Mouse (Mus musculus) layer of hippocampus, postnatal 25 days (tissue): ENCODE measurements around the gene Gad1. TPM values are rescaled to one million over a fixed set of nuclear protein-coding genes. Genes with fewer than 3 reads are reported as not detected.

Experiments
- DNase-seq, 2 experiments: peaks; one replicate each; pipeline ENCODE4 v3.0.0; 2022; ENCODE audit warnings: mixed read lengths in 2 of 2, low spot score in 1 of 2; ENCODE audit errors: extremely low spot score in 1 of 2
- total RNA-seq, 2 experiments: library from RNA; stranded (reverse); gene quantifications; 2 replicates each; pipeline ENCODE4 v1.2.3; 2021

Gad1 gene
- 100 to 1,000 TPM; 313 to 336 TPM for total RNA-seq

DNA sequence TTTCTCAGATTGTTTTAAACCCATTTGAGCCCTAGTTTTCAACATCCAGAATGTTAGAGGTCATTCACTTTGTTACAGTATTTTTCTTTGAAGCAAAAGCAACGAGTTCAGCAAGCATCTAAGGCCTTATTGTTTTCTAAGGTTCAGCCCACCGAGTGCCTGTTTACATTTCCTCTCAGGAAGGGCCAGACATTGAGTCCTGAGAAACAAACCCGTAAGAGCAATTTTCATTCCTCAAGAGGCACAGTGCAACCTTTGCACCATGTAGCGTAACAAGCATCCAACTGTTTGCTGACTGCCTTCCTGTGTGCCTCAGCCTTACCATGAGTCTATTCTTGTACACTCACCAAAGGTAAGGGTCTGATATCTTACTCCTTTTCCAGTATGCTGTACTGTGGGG, at the start of gene Gad1:
Gene Gad1 (plus strand): TSS at position 301 of the 400 bp plus-strand sequence.
- no peak for DNase-seq

DNA sequence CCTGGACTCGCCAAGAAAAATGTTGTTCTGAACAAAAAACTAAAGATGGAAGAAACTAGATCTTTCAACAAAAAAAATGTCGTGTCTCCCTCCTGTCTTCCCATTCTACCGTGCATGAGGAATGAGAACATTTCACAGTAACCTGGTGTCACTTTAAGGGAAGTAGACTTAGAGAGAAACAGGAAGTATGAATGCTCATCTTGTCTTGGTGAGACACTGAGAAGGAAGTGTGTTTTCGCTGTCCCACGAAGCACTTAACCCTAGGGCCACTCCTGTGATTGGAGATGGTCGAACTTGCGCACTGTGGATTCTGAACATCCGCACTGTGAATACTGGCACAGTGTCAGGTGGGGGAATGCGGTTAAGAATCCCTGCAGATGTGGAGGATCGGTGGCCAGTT, 49.4 kb upstream of the Gad1 start:
- no peak for DNase-seq

DNA sequence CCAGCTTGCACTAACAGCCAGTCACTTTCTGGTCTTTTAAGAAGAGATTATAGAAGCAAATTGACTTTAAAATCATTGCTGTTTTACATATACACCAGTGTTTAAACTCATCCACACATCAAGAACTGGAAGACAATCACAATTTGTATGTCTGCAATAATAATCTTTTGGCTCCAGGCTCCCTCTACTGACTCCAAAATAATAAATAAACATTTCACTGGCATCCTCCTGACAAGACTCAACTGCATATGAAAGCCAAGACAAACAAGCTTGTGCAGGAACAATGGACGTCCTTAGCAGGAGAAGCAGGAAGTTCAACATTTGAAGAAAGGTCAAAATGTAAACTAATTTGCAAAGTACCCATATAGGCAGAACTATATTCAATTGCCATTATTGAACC, 47.6 kb upstream of the Gad1 start:
- no peak for DNase-seq

DNA sequence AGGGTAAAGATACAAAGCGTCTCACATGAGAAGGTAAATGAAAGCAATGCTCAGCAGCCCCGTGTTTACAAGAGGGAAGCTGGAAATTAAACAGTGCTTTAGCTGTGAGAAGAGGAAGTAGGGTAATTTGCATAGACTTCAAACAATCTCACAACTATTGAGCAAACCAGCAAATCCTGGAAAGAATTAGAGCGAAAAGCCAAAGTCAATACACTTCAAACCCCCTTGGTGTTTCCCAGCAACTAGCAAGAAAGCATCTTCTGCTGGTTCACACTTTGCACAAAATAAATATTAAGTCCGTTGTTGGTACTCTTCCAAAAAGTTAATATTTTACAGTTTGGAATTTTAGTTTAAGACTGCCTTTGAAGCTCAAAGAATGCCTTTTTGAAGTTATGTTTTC, 47.0 kb upstream of the Gad1 start:
- DNase-seq = no peak

DNA sequence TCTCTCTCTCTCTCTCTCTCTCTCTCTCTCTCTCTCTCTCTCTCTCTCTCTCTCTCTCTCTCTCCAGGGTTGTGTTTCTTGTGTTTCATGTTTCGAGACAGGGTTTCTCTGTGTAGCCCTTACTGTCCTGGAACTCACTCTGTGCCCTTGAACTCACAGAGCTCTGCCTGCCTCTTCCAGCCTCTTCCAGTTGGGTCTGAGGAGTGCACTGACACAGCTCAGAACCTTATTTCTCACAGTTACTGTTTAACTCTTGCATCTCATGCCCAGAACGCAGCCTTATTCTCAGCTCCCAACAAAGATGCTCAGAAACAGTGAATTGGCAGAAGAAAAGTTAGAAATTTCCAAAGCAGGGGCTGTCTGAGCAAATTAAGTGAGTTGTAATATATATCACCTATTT, 46.5 kb upstream of the Gad1 start:
- no peak for DNase-seq

DNA sequence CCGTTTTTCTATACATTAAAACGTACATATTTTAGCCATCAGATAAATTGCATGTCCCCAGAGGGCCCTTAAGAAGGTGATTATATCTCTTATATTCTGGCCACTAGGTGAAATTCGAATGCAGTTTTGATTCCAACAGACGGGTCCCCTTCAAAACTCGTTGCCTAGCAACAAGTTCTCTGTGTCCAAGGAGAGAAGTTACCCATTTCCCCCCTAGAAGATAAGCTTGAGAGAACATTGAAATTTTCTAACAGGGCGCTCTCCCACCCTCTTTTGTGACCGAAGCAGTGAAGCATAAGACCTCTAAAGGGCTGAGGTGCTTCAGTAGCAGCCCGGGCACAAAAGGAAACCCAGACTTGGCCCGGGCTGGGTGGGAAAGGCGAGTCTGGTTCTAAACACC, 44.4 kb upstream of the Gad1 start, which contains the start of gene Erich2:
Gene Erich2 (plus strand): TSS at position 324 of the 400 bp plus-strand sequence.
- DNase-seq = no peak

DNA sequence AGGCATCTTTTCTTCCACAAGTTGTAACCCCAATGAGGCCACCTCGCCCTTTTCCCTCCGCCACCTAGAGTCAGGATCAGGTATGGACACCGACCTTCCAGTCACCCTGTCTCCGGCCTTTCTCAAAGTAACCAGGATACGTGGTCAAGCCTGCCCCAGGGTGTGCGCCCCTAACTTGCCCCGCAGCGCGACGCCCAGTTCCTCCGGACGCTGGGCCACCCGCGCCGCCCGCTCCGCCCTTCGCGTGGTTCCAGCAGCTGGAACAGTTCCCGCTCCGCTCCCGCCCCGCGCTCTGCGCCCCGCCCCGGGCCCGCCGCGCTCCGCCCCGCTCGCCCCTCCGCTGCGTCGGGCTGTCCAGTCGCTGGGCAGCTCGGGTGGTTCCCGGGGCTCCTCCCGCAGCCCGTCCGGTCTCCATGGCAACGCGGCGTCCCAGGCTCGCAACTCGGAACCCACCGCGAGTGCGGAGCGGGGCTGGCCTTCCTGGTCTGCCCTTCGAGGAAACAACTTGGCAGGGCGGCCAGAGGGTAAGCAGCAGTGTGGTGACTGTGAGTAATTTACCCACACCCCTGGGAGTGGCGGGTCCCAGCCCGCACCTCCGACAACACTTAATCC, 43.7 kb upstream of the Gad1 start:
- peak; percentile 43 to 56 for DNase-seq

DNA sequence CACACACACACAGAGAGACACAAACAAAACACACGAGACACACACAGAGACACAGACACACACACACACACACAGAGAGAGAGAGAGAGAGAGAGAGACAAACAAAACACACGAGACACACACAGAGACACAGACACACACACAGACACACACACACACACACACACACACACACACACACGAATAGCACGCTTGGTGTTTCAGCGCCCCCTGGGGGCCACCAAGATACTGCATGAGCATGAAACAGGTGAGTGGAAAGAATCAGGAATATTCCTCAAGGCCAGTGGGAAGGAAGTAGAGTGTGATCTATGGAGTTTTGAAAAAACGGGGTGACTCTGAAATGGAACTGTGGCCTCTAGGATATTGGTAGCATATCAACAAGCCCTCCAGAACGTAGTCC, 14.6 kb upstream of the Gad1 start:
- DNase-seq = peak in 1 of 2 experiments; percentile 68

DNA sequence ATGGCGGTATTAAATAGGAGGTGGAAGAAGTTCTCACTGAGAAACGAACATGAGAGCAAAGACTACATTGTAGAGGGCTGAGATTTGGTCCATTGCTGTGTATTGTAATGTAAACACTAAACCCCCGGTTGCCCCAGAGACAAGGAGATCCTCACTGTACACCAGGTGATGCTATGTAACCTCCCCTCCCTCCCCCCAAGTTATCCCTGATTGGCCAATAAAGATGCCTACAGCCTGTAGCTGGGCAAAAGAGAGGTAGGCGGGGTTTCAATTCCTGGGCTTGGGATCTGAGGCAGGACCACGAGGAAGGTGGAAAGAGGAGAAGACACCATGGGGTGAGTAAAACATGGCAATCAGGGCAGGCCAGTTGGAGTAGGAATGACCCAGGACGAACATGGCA, 2.2 kb upstream of the Gad1 start:
- DNase-seq = no peak

DNA sequence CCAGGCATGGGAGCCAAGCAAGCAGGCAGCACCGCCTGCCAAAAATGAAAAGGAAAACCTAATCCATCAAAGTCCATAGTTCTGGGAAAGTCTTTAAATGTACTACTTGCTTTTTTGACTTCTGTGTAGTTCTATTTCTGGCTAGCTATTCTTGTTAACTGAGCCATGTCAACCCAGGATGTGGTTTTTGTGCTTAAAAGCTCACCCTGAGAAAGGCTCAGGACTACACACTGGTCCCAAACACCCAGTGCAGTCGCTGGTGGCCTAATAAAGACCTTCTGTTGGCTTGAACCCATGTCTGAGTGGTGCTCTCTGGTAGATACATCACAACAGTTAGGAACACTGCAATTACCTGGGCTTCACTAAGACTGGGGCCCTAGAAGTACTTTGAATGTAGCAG, 1.4 kb upstream of the Gad1 start:
- DNase-seq = no peak

DNA sequence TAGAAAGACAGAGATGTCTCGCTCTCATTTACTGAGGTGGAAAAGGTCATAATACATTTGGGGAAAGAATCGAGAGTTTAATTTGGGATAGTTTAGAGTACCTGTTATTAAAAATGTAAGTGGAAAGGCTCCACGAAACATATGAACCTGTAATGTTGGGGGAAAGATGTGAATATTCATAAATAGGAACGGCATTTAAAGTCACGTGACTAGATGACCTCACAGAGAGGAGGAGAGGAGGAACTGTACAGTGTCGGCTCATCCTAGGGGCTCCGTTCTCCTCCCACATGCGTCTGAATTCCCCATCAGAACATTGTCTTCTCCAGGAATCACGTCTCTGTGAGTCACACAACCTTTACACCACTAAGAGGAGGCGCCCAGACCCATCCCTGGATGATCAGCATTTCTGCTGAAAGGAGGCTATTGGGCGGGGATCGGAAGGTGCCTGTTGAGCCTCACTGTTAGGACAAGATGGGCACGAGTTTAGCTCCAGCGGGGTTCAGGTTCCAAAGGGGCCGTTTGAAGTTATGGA, 739 bp upstream of the Gad1 start:
- no peak for DNase-seq

DNA sequence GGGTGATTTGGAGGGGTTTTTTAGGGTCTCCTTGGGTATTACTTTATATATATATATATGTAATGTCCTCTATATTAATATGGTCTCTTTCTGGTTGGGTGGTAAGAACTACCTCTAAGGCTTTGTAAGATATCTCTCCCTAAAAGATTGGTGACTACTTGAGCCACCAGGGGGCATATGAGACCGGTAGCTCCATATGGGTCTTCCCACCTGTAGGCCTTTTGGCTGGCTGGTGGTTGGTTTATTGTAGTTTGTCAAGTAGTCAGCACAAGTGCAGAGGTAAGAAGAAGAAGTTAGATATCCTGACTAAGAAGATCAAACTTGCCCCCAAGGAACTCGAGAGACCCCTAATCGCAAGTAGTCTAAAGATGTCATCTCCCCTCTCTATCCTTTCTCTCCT, 954 bp downstream of the Gad1 start:
- no peak for DNase-seq

DNA sequence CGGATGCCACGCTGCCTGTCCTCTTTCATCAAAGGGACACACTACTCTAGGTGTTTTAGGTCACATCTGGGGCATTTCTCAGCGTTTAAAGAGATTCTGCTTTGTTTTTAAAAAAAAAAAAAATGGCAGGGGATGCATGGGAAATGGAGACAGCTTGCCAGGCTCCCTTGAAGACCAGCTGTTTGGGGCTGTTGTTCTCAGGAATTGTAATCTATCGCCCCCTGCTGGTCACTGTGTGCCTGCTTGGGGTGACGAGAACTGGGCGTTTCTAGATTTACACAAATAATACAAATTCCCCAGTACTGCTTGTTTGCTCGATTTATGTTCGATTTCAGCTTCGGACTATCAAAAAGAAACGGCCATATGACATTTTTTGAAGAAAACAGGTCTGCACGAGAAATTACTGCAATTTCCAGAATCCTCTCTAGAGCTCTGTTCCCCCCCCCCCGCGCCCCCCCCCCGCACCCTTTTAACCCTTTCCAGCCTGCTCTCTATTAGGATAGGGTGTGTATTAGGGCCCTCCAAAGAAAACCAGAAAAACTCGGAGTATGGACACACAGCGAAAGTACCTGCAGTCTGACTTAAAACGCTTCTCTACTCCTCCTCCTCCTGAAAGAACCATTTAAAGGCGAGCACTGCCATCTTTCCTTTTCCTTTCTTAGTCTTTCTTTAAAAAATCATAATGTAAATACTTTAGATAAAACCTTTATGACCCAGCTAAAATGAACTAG, 5.4 kb downstream of the Gad1 start:
- peak; percentile 71 to 88 for DNase-seq

DNA sequence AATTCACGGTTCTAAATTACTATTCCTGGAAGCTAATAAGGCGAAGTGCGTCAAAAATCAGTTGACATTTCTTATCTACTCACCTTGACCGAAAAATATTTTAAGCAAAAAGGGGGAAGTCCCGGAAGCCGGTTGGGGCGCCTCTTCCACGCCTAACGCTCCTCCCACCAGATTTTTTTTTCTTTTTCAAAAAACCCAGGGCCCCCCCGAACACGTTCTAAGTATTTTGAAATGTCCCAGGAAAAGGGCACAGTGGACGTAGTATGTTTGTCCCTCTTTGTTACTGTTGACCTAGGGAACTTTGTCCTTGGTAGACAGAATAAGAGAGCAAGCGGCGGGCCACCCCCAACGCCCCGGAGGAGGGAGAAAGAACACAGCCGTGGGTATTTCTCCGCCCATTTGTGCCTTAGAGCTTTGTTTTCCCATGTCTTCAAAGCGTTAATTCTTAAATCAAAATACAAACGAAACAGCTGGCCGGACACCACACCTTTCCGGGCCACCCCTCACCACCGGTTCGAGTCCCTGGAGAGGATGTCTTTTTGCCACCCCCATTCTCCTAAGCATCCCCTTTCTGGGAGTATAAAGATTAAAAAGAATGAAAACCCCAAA, 6.1 kb downstream of the Gad1 start:
- no peak for DNase-seq

DNA sequence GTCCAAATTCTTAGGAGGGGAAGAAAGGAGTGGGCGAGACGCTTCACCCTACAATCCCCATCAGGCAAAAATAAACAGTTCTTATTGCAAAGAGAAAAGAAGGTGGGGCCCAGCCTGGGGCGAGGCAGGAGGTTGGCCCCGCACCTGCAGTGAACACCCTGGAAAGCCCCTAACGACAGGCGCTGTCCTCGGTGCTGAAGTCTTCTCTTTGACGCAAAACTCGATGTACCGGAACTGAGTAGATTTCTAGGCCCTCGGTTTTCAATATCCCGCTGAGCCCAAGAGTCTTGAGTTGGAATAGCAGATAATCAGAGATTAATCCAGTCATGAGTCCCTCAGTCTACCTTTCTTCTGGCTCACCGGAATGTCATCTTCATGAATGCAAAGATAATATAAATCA, 6.6 kb downstream of the Gad1 start:
- DNase-seq = peak in 1 of 2 experiments; percentile 47

DNA sequence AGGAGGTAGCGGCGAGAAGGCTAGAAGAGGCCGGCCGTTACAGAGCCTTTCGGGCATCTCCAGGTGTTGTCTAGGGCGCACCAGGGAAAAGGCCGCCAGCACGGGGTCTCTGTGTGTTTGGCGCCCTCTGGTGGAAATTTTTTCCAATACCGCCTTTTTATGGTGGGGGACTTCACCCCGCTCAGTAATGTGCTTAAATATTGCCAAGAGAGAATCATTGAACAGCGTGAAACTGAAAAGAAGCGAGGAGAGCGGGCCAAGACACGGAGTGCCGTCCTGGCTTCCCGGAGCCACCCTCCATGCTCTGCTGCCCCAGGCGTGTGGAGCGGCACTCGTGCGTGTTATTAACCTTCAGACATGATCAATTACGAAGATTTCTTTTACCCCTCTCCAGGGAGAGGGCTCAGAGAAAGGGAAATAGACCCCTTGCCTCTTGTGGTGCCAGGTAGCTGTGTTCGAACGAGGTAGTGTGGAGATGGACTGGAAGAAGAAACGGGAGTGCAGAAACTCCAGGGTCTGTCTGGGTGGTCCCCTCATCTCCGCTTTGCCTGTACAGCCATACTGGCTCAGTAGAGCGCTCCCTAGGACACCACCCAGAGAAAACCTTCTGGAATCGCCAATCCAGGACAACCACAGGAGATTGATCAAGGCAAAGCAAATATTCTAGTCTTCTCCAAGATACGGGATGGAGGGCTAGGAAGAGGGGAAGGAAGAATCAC, 8.4 kb downstream of the Gad1 start:
- peak; percentile 62 to 72 for DNase-seq

DNA sequence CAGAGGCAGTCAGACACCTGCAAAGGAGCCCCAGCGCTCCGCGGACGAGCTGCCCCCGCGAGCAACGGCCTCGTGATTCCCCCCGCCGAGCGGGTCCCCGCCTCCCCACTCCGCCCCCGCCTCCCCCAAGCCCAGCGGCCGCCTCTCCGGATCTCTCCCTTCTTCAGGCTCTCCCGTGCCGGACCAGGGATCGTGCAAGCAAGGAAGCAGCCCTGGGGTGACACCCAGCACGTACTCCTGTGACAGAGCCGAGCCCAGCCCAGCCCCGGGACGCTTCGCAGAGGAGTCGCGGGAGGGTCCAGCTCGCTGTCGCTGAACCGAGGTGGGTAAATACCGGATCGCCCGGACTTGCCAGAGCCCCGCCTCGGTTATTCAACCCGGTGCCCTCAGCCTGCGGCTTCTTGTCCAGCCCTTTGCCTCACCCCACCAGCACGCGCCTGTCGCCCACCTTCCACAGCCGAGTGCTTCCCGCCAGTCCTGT, 9.2 kb downstream of the Gad1 start:
- DNase-seq = peak in 1 of 2 experiments; percentile 38

DNA sequence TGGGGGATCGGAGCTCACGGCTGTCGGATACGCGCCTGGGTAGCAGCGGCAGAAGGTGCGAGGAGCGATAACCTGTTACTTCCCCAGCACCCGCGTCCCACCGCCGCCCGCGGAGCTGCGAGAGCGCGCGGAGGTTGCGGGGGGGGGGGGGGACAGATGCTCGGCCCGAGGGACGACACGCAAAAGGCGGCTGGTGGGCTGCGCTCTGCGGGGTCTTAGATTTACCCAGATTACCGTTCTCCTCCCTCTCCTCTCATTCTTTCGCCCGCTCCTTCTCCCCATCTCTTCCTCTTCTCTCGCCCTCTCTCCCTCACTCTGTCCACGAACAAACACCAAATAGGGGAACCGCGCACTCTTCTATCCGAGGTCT, 9.7 kb downstream of the Gad1 start:
- DNase-seq = no peak

DNA sequence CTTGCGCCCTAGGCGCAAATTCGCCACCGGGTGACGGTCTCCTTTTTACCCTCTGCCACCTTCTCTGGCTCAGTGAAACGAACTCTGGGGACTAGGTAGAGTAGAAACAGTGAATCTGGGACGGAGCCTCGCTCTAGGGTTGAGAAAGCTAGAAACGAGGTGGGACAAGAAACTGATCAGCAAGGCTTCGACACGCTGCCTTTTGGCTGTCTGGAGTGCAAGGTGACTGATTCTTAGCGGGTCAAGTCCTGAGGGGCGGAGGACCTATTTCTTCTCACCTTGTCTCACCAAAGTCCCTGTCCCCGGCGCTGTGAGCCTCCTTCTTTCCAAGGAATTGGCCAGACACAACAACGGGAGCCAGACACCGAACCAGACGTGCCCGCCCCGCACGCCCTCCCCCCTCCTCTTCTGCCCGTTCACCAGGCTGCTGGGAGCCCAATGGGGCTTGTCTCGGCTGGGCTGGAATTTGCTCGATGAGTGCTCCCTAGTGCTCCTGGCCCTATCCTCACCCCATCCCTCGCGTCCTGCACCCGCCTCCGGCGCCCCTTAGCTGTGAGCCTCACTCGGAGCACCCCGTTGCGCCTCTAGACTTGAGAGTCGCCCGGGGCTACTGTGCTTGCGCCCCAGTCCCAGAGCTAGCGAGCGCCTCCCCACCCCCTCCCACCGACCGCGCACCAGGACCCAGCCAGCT, 10.3 kb downstream of the Gad1 start:
- peak in 1 of 2 experiments; percentile 37 for DNase-seq
